Mouse (Mus musculus) embryo, embryonic 11.5 days (tissue): ENCODE measurements around the gene Cebpzos.

ENCODE experiments used
- DNase-seq: peaks from one replicate; pipeline ENCODE4 v3.0.0-alpha.2; 2012; ENCODE audit warnings: low read depth, low spot score

The Cebpzos gene

DNA sequence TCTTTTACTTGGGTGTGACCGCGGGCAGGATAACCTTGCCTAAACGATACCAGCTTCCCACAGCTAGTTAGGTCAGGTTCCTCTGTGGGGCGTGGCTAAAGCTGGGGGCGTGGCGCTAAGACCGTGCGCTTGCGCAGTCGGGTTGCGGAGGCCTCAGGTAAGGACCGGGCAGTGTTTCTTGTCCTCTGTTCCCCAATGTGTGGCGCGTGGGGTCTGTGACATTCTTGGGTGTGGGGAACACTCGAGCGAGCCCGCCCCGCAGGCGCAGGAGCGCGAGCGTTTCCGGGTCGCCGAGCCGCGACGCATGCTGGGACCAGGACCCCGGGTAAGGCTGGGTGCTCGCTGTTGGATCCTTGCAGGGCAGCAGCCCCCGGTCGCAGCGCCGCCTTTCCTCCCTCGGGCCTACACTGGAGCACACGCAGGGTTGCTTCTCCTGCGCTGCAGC lies at the start of gene Cebpzos:
Cebpzos (plus strand) TSS at position 132 of the 445 bp plus-strand sequence.
- peak; percentile 80 for DNase-seq

DNA sequence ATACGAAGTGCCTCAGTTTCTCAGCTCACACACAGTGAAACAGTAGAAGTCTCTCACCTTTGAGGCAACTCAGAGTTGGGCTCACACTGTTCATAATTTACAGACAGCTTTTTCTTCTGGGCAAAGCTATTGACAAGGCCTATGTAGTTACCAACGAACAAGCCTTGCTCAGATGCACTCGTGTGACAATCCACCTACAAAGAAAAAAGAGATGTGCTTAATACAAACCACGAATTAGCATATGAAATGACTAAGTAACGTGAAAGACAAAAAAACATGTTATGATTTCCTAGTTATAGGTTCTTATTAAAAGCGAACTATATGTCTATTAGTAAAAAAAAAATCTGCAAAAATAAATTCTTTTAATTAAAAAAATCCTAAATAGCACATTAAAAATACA lies 42.4 kb upstream of the Cebpzos start:
- no peak for DNase-seq

DNA sequence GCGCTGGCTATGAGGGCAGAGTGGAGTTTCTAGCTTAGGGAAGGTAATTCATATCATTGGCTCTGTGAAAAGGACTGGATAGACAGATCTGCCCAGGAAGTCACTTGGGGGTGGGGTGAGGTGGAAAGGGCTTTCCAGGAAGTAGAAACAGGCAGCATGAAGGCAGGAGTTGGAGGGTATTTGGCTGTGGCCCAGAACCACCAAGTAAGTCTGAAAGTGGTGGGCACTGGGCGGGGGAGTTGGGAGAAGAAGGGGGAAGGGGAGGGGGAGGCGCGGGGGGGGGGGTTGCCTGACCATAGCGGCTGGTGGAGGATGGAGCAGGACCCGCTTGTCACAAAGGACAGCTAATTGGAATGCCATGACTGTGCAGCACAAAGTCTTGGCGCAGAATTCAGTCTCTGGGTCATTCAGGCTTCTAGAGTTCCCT lies 34.4 kb upstream of the Cebpzos start:
- DNase-seq: no peak

DNA sequence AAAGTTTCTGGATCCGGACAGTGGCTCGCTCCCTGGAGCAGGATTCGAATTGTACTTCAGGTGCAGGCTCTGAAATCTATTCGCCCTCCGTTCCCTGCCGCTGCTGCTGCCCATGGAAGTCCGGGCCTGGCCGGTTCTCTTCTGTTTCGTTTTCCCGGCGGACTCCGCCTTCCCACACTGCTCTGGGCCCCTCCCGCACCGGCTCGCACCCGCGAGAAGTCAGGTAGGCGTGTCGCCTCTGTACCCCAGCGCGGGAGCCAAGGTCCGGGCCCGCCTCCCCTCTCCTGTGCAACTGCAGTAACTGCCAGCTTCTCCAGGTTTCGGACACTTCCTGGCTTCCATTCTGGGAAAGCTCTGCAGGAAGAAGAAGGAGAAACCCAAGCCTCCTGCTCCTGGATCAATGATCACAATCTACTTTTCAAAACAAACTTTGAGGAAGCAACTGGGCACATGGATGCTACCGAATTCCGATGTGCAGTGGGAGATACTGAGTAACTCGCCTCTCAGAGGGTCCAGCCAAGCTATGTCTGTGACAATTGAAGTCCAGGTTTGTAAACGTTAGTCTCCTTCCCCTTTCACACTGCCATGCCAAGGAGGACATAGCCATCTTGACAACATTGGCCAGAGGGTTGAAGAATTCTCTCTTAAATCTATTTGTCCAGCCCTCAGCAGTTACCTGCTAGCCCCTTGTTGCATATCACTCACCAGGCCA lies 33.7 kb upstream of the Cebpzos start, which contains the start of gene Eif2ak2:
Eif2ak2 (minus strand) TSS at position 173 of the 712 bp plus-strand sequence.
- DNase-seq: peak; percentile 68

DNA sequence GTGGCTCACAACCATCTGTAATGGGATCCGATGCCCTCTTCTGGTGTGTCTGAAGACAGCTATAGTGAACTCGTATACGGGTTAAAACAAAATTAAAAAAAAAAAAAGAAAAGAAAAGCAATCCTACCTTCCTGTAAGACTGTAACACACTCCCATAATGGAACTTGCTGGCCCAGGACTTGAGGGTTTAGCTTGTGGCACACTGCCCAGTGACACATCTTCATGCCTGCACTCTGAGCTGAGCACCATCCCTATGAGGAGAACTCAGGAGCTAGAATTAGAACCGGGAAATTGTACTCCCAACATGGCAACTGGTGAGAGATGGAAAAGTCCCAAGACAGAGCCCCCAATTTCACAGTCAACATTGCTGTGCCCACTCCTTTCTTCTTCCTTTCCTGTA lies 33.0 kb upstream of the Cebpzos start:
- no peak for DNase-seq

DNA sequence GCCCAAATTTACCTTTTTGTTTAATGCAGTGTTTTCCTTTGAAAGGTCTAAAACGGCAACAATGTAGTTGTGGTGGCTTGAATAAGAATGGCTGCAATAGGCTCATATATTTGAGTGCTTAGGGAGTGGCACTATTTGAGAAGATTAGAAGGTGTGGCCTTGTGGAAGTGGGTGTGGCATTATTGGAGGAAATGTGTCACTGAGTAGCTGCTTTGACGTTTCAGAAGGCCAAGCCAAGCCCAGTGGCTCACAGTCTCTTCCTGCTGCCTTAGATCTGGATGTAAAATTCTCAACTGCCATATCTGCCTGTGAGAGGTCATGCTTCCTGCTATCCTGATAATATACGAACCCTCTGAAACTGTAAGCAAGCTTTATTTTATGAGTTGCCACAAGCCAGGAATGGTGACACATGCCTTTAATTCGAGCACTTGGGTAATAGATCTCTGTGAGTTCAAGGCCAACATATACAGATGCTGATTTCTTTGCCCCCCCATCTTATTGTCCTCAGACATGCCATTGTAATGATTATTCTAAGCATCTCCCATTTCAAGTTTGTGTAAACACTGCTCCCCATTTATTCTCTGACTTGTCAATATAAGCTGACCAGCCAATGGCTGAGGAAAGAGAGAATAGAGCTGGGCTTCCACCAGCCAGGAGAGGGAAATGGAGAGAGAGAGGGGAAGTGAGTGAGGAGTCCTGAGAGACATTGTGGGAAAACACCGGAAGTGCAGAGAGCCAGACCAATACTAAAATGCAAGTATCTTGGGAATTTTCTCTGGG lies 30.8 kb upstream of the Cebpzos start:
- no peak for DNase-seq

GRCm38 (mm10) chr17:78888554-78888953 lies 27.7 kb upstream of the Cebpzos start:
- no peak for DNase-seq

DNA sequence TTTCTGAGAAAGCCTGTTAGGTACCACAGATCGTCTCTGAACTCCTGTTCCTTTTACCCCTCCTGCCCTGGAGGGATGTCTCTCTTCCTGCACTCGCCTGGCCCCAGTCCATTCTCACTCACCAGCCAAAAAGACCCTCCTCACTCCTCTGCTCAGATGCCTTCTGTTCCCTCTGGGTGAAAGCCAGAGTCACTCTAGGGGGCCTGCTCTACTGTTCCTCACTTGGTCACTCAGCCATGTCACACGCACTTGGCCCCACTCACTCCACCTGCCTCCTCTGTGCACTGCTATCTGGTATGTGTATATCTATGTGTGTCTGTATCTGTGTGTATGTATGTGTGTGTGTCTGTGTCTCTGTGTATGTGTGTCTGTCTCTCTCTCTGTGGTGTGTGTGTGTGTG lies 27.1 kb upstream of the Cebpzos start:
- DNase-seq: no peak

GRCm38 (mm10) chr17:78891020-78891419 lies 25.3 kb upstream of the Cebpzos start:
- no peak for DNase-seq

DNA sequence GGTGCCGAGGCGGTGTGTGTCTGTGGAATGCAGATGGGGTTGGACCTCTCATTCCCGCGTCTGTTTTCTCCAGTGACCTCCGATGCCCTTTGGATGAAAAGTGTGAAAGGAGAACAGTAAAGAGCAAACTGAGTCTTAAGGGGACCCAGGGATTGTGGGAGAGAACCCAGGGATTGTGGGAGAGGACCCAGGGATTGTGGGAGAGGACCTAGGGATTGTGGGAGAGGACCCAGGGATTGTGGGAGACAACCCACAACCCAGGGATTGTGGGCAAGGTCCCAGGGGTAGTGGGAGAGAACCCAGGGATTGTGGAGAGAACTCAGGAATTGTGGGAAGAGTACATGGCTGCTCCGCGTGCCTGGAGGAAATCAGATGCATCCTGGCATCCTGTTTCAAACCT lies 21.3 kb upstream of the Cebpzos start:
- no peak for DNase-seq

DNA sequence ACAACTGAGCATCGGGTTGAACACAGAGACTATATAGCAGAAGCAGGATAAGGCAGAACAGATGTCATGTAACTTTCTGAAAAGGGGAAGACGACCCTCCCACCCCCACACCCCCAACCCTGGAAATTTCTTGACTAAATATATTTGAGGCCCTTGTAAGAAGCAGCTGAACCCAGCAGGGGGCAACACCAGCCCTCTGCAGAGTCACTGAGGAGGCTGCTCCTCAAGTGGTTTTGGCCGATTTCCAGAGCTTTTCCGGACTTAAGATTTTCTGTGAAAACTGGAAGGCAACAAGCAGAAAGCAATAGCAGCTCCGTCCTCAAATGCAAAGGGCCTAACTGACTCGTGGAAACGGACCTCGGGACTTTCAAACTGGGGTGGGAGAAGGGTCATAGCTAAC lies 20.9 kb upstream of the Cebpzos start:
- no peak for DNase-seq

GRCm38 (mm10) chr17:78903158-78903557 lies 13.1 kb upstream of the Cebpzos start:
- no peak for DNase-seq

DNA sequence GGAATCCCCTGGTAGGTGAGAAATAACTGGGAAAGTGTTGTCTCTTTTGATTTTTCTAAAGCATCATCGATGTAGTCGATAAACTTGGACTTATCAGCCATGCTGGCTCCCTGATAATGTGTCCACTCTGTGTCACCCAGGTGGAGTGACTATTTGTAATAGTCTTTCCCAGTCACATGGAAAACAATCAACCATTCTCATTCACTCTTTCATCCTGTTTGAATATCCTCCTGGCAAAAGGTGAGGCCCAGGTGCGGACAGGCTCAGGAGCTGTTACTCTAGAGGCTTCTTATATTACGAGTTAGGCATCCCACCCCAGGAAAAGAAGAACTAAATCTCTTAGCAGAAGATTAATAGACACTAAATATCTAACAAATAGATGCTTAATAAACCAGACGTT lies 9.4 kb upstream of the Cebpzos start, which contains the start of gene Sult6b1:
Sult6b1 (minus strand) TSS at position 101 of the 400 bp plus-strand sequence.
- DNase-seq: no peak

DNA sequence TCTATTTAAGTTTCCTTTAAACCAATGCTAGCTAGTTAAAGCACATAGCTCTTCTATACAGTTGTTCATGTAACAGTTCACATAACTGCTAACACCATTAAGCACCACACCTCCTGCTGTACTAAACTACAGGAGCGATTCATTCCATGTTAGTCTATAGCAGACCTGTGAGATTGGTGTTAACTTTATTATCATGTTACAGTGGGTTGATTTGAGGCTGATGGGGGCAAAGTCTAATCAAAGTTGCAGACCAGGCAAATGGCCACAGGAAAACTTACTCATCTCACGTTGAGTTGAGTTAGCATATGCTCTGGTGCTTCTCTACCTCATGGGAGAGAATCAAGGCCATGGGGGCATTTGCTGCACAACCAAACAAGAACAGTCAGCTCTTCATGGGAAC lies 6.9 kb upstream of the Cebpzos start:
- no peak for DNase-seq

DNA sequence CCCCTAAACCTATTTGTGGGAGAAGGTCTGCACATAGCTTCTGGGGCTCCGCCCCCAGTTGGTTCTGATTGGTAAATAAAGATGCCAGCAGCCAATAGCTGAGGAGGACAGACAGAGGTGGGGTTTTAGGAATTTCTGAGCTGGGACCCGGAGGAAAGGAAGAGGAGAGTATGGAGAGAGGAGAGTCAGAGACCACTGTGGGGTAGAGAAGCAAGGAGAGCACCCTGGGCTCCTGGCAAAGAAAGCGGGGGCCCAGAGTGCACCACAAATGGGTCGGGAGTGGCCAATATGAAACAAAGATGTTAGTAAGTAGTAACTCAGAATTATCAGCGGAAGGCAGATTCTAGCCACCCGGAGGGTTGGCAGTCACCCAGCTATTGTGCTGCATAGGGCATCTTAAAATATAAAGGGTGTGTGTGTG lies 3.4 kb upstream of the Cebpzos start:
- no peak for DNase-seq

DNA sequence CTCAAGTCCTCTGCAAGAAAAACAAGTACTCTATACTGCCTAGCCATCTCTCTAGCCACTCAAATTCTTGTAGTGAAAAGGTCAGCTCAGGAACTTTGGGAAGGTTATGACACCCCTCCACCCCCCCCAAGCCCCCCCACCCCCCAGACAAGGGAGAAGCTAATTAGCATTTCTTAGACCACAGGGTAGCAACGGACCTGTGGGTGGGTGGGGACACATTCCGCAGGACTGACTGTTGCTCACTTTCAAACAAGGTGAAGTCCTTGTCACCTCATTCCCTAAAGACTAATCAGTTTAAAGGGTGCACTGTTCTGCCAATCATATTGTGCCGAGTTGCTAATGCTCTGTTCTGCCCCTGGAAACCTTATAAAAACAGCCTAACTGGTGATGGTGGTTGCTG lies 2.4 kb upstream of the Cebpzos start:
- DNase-seq: no peak

GRCm38 (mm10) chr17:78915772-78916171 lies 528 bp upstream of the Cebpzos start:
- no peak for DNase-seq

- no peak for DNase-seq
These were observed 599 bp downstream of the Cebpzos start for GRCm38 (mm10) chr17:78916899-78917298.

GRCm38 (mm10) chr17:78917696-78918095 lies 1.4 kb downstream of the Cebpzos start:
- no peak for DNase-seq

DNA sequence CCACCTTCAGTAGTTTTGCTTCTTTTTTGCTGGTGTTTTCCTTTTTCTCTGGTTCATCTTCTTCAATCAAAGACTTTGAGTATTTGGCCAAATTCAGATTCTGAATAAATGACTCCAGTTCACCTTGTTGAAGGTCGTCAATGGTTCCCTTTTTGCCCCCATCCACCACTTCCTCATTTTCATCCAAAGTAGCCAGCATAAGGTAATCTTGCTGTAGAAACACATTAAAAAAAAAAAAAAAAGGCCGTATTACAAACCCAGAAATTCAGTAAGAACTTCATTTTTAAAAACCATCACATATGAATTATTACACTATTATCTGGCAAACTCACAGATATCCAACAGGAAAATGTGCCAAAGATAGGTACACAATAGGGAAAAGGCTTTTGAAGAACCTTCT lies 19.6 kb downstream of the Cebpzos start:
- no peak for DNase-seq

DNA sequence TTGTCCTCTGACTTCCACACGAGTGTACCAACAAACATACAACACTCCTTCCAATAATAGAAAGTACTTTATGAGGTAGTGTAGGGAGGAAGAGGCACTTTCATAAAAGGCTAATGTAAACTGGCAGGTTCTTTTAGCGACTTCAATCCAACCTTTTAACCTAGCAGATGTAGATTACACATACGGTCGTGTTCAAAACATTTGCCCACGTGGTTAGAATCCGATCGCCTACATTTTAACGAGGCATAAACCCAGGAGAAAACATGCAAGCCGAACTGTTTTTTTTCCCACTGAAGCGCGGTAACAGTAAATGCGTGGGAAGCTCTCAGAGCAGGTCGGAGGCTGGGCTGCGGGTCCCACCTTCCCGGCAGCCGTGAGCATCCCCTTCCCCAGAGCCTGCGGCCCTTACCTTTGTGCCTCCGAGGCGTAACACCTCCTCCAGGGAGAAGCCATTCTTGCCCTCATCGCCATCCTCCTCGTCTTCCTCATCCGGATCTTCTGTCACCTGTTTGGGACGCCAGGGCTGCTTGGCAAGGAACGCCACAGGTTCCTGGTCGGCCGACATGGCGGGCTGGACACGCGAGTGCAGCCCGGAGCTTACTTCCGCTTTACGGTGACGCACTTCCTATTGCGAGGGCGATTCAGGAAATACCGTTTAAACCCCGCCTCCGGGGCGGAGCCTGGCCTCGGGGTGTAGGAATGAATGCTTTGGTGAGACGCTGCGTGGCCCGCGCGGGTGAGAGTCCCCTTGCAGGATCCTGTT lies 20.3 kb downstream of the Cebpzos start, which contains the start of the genes Cebpz and Ndufaf7:
Cebpz (minus strand) TSS at position 601 of the 763 bp plus-strand sequence.
Ndufaf7 (plus strand) TSS at position 671 of the 763 bp plus-strand sequence.
- DNase-seq: peak; percentile 98
